Mouse (Mus musculus): ENCODE measurements at regions not wholly inside any gene's neighbourhood (a gene's known extent, or its start where the extent isn't known, plus 50 kb on each side); places are given as distances from the start of the nearest gene placed in this dataset.
A peak's percentile ranks its signal among the peaks of the same experiment; 100 is the strongest.

- H3K4me3 ChIP-seq = no peak overlapping the region
- no peak overlapping the region for H3K27ac ChIP-seq
- H3K4me1 ChIP-seq = 0 out of 2 replicates have a peak, but pooled peaks cover 3% of the 10 kb centered on the region
- H3K36me3 ChIP-seq = no peaks in the 10 kb centered on the region
- no peak for DNase-seq (ENCODE audit: low spot score)
- no peaks in the 10 kb centered on the region for H3K9me3 ChIP-seq (replicated peaks)
- no peaks in the 10 kb centered on the region for H3K27me3 ChIP-seq (ENCODE audit: low read depth, poor library complexity, severe bottlenecking)
- WGBS = 88% methylated on average over 4 of the region's 4 CpGs
Measured at GRCm38 (mm10) chr14:71129771-71130211, 530.2 kb upstream of the Fam160b2 start.

DNA sequence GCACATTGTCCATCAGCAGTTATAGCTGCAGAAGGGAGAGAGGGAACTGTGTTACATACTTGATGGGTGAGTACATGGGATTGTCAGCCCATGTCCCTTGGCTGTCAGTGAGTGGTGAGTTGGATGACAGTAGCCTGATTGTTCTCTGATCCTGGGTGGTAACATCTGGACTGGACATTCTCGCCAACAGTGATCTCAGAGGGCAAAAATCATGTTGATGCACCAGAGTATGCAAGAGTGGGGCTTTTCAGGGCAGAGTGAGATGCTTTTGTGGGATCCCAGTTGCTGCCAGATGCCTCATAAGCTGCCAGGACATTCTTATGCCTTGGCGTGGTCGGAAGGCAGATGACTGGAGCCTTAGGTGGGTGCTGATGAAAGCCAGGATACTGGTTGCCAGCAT, 528.9 kb upstream of the Fam160b2 start:
- no peaks in the 10 kb centered on the region for H3K27me3 ChIP-seq (ENCODE audit: low read depth, poor library complexity, severe bottlenecking)
- H3K36me3 ChIP-seq = no peaks in the 10 kb centered on the region
- DNase-seq (ENCODE audit: low spot score) = no peak
- H3K4me3 ChIP-seq = no peak overlapping the region
- 0 out of 2 replicates have a peak, but pooled peaks cover 3% of the 10 kb centered on the region for H3K4me1 ChIP-seq
- H3K27ac ChIP-seq = no peak overlapping the region
- WGBS = 87% methylated on average over 3 of the region's 3 CpGs
- H3K9me3 ChIP-seq (replicated peaks) = no peaks in the 10 kb centered on the region

DNA sequence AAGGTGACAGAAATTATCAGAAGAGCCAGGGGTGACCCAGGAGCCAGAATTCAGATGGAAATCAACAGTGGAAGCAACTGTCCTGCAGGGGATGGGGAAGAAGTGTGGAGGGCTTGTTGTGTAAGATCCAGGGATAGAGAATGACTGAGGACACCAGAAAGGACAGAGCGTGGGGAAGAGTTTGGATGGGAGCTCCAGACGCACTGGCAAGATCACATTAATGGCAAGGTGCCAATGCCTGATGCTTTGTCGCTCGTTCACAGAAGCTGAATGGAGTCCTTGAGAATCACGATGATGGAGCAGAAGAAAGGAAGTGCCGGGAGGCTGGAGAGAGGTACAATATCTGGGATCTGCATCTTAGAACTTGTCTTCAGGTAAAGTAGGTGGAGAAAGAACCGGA, 519.0 kb upstream of the Fam160b2 start:
- no peak for DNase-seq (ENCODE audit: low spot score)
- Histone ChIP-seq H3K27me3 (ENCODE audit: low read depth, poor library complexity, severe bottlenecking) (no peaks in the 10 kb centered on the region), H3K4me1 (no peaks in the 10 kb centered on the region), H3K27ac (no peak overlapping the region), H3K4me3 (no peak overlapping the region), H3K36me3 (no peaks in the 10 kb centered on the region), H3K9me3 (replicated peaks) (no peaks in the 10 kb centered on the region)
- 95% methylated on average over 7 of the region's 7 CpGs for WGBS

DNA sequence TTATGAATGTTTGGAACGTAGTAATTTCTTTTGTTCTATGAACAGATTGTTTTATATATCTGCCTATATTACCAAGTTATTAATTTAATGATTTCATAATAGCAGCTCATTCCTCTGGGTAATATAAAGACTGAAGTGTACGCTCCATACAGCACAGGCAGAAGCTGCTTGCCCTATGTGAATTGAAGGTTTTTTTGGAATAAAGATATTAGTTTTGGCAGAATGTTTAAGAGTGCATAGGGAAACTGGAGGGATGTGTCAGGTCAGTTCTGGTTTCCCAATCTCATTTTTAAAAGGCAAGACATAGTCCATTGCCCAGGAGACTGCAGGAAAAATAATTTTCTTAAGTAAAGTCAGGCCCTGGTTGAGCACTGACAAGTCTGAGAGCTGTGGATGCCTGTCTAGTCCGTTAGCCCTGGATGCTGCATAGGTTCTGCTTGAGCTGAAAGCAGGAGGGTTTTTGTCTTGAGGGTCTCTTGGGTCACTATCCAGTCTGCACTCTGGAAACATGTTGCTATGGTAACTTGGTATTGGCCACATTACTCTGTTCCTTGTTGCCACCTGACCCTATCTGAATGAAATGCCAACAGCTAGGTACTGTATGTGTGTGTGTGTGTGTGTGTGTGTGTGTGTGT, 516.3 kb upstream of the Fam160b2 start:
- WGBS = 89% methylated on average over 3 of the region's 3 CpGs
- no peaks in the 10 kb centered on the region for H3K9me3 ChIP-seq (replicated peaks)

DNA sequence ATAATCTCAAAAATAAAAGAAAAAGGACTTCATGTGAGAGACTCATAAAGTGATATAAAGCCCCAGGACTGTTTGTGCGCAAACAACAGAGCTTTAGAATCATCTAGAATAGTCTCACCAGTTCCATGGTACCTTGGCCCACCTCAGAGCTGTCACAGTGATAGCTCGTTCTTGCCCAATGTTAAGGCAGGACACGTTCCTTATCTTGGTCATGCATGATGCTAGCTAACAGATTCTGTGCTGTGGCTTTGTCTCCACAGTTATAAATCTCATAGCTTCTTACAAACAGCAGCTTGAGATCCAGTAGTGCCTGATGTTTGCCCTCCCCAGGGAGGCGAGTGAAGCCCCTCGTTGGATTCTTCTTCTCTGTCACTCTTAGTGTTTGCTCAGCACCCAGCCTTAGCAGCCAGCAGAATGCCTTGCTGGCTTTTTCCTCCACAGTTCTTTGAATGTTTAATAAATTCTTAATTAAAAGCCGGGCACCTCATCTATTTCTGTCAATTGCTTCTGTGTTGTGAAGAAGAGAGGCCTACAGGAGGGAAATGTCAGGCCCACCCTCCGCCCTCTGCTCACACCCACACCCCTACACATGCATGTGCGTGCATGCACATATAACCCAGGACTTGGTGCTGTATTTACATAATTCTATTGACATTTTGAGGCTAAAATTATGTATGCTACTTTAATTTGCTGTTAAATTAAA, 515.6 kb upstream of the Fam160b2 start:
- Histone ChIP-seq H3K36me3 (no peaks in the 10 kb centered on the region), H3K27me3 (ENCODE audit: low read depth, poor library complexity, severe bottlenecking) (no peaks in the 10 kb centered on the region), H3K9me3 (replicated peaks) (no peaks in the 10 kb centered on the region), H3K4me3 (no peak overlapping the region), H3K27ac (no peak overlapping the region), H3K4me1 (no peaks in the 10 kb centered on the region)
- DNase-seq (ENCODE audit: low spot score) = no peak
- 89% methylated on average over 8 of the region's 8 CpGs for WGBS

More for the DNA sequence above, 516.3 kb upstream of the Fam160b2 start:
- H3K27ac ChIP-seq = no peak overlapping the region
- H3K27me3 ChIP-seq (ENCODE audit: low read depth, poor library complexity, severe bottlenecking) = no peaks in the 10 kb centered on the region
- H3K4me1 ChIP-seq = no peaks in the 10 kb centered on the region
- no peak for DNase-seq (ENCODE audit: low spot score)
- no peak overlapping the region for H3K4me3 ChIP-seq
- H3K36me3 ChIP-seq = no peaks in the 10 kb centered on the region

DNA sequence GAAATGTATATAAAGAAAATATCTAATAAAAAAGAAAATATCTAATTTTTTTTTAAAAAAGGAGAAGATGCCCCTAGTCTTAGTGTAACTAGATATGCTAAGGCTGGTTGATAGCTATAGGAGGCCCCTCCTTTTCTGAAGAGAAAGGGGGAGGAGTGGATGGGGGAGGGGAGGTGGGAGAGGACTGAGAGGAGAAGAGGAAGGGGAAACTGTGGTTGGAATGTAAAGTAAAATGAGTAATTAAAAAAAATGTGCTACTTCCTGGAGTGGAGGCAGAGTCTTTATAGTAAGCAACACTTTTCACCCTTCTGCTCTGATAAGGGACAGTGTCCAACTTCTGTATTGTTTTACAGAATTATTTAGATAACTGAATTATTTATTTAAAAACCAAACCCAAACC, 513.6 kb upstream of the Fam160b2 start:
- Histone ChIP-seq H3K36me3 (no peaks in the 10 kb centered on the region), H3K27me3 (ENCODE audit: low read depth, poor library complexity, severe bottlenecking) (no peaks in the 10 kb centered on the region), H3K27ac (no peak overlapping the region), H3K4me3 (no peak overlapping the region), H3K4me1 (no peaks in the 10 kb centered on the region), H3K9me3 (replicated peaks) (no peaks in the 10 kb centered on the region)
- DNase-seq (ENCODE audit: low spot score) = no peak

- H3K4me1 ChIP-seq = no peaks in the 10 kb centered on the region
- H3K36me3 ChIP-seq = no peaks in the 10 kb centered on the region
- no peak for DNase-seq (ENCODE audit: low spot score)
- H3K4me3 ChIP-seq = no peak overlapping the region
- no peak overlapping the region for H3K27ac ChIP-seq
- H3K9me3 ChIP-seq (replicated peaks) = no peaks in the 10 kb centered on the region
- H3K27me3 ChIP-seq (ENCODE audit: low read depth, poor library complexity, severe bottlenecking) = no peaks in the 10 kb centered on the region
Measured at GRCm38 (mm10) chr14:71104617-71105016, 505.0 kb upstream of the Fam160b2 start.

- H3K36me3 ChIP-seq = no peaks in the 10 kb centered on the region
- WGBS = 88% methylated on average over 5 of the region's 5 CpGs
Measured at GRCm38 (mm10) chr14:71103955-71104354, 504.3 kb upstream of the Fam160b2 start.

DNA sequence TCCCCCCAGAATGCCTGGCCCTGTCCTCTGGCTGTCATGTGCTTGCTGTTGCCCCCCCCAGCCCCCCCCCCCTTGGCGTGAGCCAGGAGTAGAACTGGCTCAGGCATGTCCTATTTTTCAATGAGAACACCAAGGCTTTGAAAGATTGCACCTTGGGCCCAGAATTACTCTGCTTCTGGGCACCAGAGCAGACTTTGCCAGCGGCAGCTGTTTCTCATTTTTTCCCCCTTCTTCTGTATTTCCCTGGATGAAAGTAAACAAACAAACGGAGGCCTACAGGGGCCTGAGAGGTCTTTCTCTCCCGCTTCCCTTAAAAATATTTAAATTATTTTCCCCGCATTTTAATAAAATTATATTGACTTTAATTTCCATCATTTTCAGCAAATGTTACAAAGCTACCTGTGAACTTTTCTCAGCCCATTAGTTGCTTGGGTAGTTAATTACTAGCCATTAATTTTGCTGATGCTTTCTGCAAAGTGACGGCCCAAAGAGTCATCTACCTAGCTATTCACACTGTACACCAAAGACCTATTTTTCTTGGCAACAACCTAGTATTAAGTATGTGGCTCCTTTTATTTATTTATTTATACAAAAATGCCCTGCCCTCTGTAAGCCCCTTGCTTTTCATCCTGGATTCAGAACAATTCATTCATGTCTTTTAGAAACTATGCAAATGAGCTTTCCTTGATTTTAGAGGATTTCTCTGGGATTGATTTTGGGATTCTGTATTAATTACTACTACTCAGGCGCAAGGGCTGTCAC, 496.2 kb upstream of the Fam160b2 start:
- H3K9me3 ChIP-seq (replicated peaks) = no peaks in the 10 kb centered on the region
- peak; percentile 40 for DNase-seq (ENCODE audit: low spot score)
- H3K36me3 ChIP-seq = no peaks in the 10 kb centered on the region
- peaks cover 20% of the 10 kb centered on the region for H3K4me1 ChIP-seq
- H3K27me3 ChIP-seq (ENCODE audit: low read depth, poor library complexity, severe bottlenecking) = no peaks in the 10 kb centered on the region
- WGBS = 54% methylated on average over 7 of the region's 7 CpGs
- H3K4me3 ChIP-seq = no peak overlapping the region
- 0 out of 2 replicates have a peak overlapping the region, but pooled peaks have one; percentile 7 for H3K27ac ChIP-seq

More at GRCm38 (mm10) chr14:71103955-71104354, 504.3 kb upstream of the Fam160b2 start:
- H3K4me3 ChIP-seq = no peak overlapping the region
- H3K4me1 ChIP-seq = no peaks in the 10 kb centered on the region
- no peak overlapping the region for H3K27ac ChIP-seq
- no peaks in the 10 kb centered on the region for H3K9me3 ChIP-seq (replicated peaks)
- no peak for DNase-seq (ENCODE audit: low spot score)
- H3K27me3 ChIP-seq (ENCODE audit: low read depth, poor library complexity, severe bottlenecking) = no peaks in the 10 kb centered on the region

DNA sequence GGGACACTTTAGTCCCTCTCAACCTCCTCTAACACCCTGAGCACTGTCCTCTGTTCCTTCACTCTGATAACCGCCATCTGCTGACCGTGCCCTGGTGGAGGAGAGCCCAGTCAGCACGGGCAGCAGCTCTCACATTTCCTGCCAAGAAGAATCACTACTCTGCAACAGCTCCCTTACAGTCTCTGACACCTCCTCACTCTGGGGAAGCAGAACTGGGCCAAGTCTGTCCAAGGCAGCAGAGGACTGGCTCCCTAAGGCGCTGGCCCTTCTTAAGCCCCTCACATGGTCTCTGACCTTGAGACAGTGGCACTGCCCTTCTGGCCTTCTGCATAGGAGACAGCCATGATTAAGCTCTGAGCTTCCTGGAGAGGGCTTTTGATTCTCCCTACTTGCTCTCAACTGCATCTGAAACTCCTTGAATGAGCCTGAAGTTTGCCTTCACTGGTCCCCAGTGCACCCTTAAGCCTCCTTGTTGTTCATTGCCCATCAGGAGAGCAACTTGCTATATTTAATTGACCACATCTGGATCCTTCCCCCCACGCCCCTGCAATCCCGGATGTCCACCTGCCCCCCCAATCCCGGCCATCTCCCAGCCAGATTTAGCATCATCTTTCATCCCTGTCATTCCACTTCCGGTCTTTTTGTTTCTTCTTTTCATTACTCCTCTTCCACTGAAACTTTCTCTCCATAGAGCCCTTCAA, 493.1 kb upstream of the Fam160b2 start:
- Histone ChIP-seq H3K36me3 (no peaks in the 10 kb centered on the region), H3K4me3 (no peak overlapping the region), H3K27me3 (ENCODE audit: low read depth, poor library complexity, severe bottlenecking) (no peaks in the 10 kb centered on the region), H3K27ac (no peak overlapping the region), H3K9me3 (replicated peaks) (no peaks in the 10 kb centered on the region), H3K4me1 (peaks cover 20% of the 10 kb centered on the region)
- 60% methylated on average over 8 of the region's 8 CpGs for WGBS
- peak; percentile 32 for DNase-seq (ENCODE audit: low spot score)

- 88% methylated on average over 3 of the region's 3 CpGs for WGBS
- no peak overlapping the region for H3K27ac ChIP-seq
Measured at GRCm38 (mm10) chr14:71085721-71086120, 486.1 kb upstream of the Fam160b2 start.

DNA sequence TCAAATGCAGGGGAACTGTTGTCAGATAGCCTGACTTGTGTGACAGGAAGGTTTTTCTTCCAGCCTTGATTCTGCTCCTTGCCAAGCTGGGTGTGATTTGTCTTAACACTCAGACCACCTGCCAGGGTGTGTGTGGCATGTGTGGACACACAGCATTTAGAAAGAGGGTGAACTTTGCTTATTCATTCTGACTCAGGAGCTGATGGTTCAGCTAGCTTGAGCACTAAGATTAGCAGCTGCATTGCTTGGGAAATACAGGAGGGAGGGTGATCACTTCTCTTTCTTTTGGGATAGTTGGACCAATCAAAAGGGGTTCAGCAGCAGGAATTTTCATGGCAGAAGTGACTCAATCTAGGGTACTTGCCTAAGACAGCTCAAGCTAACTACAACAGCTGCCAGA, 482.7 kb upstream of the Fam160b2 start:
- H3K27ac ChIP-seq = no peak overlapping the region
- no peaks in the 10 kb centered on the region for H3K36me3 ChIP-seq
- no peak overlapping the region for H3K4me3 ChIP-seq
- H3K9me3 ChIP-seq (replicated peaks) = no peaks in the 10 kb centered on the region
- no peaks in the 10 kb centered on the region for H3K4me1 ChIP-seq
- no peak for DNase-seq (ENCODE audit: low spot score)
- no peaks in the 10 kb centered on the region for H3K27me3 ChIP-seq (ENCODE audit: low read depth, poor library complexity, severe bottlenecking)

More at GRCm38 (mm10) chr14:71085721-71086120, 486.1 kb upstream of the Fam160b2 start:
- Histone ChIP-seq H3K4me3 (no peak overlapping the region), H3K4me1 (no peaks in the 10 kb centered on the region), H3K9me3 (replicated peaks) (no peaks in the 10 kb centered on the region), H3K36me3 (no peaks in the 10 kb centered on the region), H3K27me3 (ENCODE audit: low read depth, poor library complexity, severe bottlenecking) (no peaks in the 10 kb centered on the region)
- DNase-seq (ENCODE audit: low spot score) = no peak

DNA sequence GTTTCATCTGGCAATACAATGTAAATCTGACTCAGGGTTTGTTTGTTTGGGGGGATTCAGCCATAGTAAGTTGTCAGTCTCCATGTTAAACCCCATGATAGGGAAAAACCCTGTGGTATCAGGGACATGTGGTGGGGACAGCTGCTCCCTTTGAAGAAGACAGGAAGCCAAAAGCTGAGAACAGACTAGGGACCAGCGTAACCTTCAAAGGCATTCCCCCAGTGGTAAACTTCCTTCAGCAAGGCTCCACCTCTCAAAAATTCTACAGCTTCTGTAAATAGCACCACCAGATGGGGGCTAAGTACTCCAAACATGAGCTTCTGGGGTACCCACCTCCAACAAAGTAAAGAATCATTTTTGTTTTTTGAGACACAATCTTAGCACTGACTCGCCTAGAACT, 476.0 kb upstream of the Fam160b2 start:
- DNase-seq (ENCODE audit: low spot score) = no peak
- Histone ChIP-seq H3K27ac (no peak overlapping the region), H3K4me1 (no peaks in the 10 kb centered on the region), H3K27me3 (ENCODE audit: low read depth, poor library complexity, severe bottlenecking) (no peaks in the 10 kb centered on the region), H3K36me3 (no peaks in the 10 kb centered on the region), H3K4me3 (no peak overlapping the region), H3K9me3 (replicated peaks) (no peaks in the 10 kb centered on the region)
- 72% methylated on average over 2 of the region's 2 CpGs for WGBS
